Mouse (Mus musculus): Measurements from ENCODE around the gene Olfr1262.

Olfr1262 gene

DNA sequence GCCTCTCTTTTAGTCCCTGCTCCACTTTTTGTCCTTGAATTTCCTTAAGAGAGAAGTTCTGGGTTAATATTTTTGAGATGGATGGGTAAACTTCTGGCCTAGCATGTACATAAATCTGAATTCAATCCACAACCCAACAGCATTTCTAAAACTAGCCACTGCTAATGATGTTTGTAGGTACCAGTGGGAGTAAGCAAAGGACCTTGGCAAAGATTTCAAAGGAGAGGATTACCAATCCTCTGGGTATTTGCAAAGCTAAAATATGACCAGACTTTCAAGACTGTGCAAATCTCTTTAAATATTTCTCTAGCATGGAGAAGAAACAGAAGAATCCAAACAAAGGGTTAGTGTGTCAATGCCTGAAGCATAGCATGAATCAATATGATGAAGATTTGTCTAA is at the start of gene Olfr1262:
Olfr1262 (plus strand) TSS at position 301 of the 400 bp plus-strand sequence.
- DNase-seq (ENCODE audit: low spot score) = no peak

DNA sequence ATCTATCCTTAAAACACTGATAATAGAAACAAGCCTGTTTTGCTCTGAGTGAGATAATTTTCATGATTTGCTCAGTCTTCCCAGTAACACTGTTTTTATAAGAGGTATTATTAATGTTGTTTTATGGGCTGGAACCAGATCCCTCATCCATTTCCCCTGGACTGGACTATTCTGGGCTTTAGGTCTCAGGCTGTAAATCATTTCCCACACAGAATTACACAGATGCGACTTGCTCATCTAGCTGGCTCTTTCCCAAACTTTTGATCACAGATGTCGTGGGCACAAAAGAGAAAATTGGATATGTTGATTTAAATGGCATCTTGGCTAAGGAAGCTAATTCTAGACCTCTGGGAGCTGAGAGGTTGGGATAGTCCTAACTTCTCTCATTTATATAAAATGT is 25.8 kb upstream of the Olfr1262 start, which contains the start of gene Olfr1260:
Olfr1260 (plus strand) TSS at position 157 of the 400 bp plus-strand sequence.
- no peak for DNase-seq (ENCODE audit: low spot score)

DNA sequence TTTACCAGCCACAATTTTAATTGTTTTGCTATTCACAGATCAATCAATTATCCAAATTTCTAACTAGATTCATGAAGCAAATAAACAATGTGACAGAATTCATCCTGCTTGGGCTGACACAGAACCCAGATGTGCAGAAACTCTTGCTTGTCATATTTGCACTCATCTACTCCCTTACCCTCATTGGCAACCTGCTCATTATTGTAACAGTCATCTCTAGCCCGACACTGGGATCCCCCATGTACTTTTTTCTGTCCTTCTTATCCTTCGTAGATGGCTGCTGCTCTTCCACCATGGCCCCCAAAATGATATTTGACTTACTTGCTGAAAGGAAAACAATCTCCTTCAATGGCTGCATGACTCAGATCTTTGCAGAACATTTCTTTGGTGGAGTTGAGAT is 22.2 kb upstream of the Olfr1262 start:
- DNase-seq (ENCODE audit: low spot score) = no peak

DNA sequence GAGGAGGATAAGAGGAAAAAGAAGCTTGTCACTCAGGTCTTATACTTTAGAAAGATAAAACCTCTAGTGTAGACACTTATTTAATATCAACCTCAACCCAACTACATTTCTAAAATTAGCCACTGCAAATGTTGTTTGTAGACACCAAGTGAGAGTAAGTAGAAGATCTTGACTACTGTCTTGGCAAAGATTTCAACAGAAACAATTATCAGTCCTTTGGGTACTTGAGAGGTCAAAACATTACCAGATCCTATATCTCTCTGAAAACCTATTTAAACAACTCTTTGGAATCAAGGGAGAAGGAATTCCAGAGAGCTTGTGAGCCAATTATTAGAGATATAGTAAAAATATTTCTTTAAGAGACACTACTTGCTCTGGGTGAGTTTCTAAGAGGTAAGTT is 9.0 kb upstream of the Olfr1262 start, which contains the start of gene Olfr1261:
Olfr1261 (plus strand) TSS at position 301 of the 400 bp plus-strand sequence.
- no peak for DNase-seq (ENCODE audit: low spot score)

DNA sequence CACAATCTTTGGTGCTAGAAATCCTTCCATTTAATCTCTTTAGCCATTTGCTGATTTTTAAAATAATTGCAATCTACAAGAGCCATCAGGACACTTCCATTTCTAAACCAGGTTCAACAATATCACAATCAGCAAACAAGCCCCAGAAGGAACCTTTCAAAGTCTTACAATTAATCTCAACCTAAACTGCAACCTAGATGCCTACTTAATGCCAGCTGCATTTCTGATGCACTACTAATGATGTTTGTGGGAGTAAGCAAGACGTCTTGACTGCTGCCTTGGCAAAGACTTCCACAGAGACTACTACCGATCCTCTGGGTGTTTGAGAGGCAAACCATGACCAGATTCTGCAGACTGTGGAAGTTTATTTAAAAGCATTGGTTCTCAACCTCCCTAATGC is 11.9 kb downstream of the Olfr1262 start, which contains the start of gene Olfr1263:
Olfr1263 (plus strand) TSS at position 301 of the 400 bp plus-strand sequence.
- DNase-seq (ENCODE audit: low spot score) = no peak

DNA sequence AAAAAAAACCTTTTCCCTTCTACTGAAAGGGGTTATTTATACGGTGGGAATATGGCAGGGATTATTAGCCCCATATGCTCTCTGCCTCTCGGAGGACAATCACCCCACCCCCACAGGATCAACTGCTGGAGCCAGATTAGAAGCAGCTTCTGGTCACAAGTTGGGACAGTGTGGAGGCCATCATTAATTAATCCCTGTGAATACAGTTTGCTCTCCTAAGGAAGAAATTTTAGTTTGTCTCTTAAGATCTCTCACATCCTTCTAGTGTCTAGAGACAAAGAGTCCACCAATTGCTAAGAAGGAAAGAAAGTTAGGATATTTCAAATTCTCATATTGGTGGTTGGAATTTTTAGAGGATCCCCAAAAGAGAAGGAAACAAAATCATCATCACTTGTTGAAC is 25.5 kb downstream of the Olfr1262 start, which contains the start of gene Olfr1264:
Olfr1264 (minus strand) TSS at position 101 of the 400 bp plus-strand sequence.
- DNase-seq (ENCODE audit: low spot score) = no peak

DNA sequence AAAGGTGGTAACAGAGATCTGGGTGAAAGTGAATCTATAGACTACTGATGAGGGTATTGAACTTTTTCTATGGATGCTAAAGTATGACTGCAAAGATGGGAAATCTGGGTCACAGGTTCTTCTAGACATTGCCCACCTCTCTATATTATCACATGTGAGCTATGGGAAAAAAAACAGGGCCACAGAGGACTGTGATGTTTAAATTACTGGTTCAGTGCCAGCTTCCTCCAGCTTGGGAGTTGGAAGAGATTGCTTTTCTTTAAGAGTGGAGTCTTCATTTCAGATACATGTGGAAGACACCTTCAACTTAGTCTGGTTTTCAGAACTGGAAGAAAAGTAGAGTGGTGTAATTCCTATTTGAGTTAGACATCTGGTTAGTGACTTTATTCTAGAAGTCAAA is 35.1 kb downstream of the Olfr1262 start, which contains the start of gene Olfr1265:
Olfr1265 (plus strand) TSS at position 301 of the 400 bp plus-strand sequence.
- DNase-seq (ENCODE audit: low spot score) = no peak
